Mouse (Mus musculus): ENCODE results near the gene Klhl40.

GRCm38 (mm10) chr9:121744051-121744450 is 33.4 kb upstream of the Klhl40 start:
- TF ChIP-seq CTCF (IDR thresholded peaks at IDR 0.05; ENCODE audit: borderline replicate concordance, insufficient read depth, low read length) = no peak
- TF ChIP-seq POLR2A (IDR thresholded peaks at IDR 0.05; ENCODE audit: low read depth, low read length) = no peak
